Mouse (Mus musculus) layer of hippocampus, postnatal 36 days (tissue): ENCODE measurements at regions not wholly inside any gene's neighbourhood (a gene's known extent, or its start where the extent isn't known, plus 50 kb on each side); places are given as distances from the start of the nearest gene placed in this dataset.

ENCODE experiments used
- DNase-seq, 2 experiments: peaks; one replicate each; pipeline ENCODE4 v3.0.0; 2022

DNA sequence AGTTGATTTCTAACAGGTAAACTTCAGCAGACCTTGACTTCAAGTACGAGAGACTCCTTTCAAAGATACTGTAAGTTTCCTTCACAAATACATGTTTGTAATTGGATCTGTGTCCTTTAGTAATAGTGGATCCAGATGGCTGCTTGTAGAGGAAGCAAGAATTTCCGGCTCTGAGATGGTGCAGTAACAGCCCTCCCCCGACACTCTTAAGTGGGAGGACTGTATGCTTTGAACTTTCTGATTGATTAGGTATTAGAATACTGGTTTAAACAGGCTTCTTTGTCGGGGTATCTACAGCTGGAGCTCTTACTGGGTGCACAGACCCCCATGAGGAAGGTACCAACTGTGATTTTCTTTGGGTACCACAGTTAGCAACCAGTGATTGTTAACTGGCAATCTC, 355.0 kb upstream of the Cblb start:
- DNase-seq, result no peak

DNA sequence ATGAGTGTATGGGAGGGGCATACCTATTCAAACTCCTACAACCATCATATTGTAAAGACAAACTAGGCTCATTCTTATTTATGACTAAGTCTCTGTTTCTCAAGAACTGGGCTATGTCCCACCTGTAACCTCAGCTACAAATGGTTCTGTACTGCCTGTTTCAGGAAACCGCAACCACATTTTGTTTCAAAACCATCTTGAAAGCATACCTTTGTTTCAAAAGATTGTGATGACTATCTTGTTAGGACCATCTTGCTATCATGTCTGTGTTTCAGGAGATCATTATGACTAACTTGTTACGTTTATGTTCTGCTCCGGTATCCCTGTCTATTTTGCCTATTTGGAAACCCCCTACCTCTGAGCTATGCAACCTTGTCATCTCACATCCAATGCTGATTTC, 340.2 kb upstream of the Cblb start:
- no peak for DNase-seq

DNA sequence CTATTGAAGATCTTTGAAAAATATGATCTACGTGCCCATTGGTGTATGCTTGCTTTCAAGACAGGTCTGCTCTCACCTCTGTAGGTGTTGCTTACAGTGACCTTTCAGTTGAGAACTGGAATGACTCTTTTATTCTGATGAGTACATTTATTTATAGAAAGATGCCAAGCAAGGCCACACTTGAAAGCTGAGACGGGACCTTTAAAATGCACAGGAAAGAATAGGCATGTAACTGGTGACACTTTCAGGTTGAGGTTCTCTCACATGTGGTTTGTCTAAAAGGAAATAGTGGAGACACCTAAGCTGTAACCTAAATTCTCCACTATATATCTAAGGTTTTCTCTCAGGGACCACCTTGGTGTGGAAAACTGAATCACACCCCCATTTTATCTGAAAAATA, 326.0 kb upstream of the Cblb start:
- DNase-seq, result no peak

DNA sequence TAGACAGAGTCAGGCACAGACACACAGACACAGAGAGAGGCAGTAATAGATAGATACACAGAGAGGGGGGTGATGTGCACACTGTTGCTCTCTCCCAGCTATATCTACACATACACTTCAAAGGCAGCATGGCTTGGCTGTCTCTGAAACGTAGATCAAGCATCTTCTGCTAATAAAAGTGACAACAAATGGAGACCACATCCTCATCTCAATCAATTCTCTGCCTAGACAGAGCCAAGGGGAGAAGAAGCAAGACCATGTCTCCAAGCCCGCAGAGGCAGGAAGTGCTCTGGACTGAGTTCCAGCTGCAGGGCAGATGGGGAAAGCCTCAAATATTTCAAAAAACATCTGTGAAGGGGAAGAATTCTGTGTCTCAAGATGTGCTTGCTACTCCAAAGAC, 312.3 kb upstream of the Cblb start:
- no peak for DNase-seq

DNA sequence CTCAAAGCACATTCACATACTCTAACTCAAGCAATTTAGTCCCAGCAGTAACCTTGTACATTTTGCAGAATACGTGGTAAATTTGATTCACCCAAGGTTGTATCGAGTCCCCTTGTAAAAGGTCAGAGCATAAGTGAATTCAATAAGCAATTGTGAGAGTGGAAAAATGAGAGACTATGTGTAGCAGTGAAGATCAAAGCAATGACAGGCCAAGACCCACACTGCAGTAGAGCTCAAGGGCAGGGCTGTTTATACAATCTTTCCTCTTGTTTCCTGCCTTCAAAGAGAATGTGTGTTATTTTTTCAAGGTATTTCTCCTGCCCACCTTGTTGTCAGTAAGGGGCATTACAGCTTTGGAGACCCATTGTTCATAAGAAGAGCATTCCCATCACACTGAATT, 311.4 kb upstream of the Cblb start:
- DNase-seq, result no peak

DNA sequence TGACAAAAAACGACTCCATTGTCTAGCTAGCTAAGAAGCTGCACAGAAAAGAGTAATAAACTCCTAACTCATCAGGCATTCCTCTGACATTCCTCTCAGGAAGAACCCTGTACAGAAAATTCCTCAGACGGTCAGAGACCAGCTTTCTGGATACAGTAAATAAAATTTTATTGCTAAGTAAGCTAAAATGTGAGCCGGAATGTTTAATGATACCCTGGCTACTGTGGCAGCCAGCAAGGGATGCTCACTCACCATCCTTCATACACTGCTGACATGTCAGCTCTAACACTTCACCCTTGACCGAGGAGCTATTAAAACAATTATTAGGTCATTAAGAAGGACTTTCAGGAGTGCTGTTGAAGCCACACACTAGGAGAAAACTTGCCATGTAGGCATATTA, 308.3 kb upstream of the Cblb start:
- no peak for DNase-seq

DNA sequence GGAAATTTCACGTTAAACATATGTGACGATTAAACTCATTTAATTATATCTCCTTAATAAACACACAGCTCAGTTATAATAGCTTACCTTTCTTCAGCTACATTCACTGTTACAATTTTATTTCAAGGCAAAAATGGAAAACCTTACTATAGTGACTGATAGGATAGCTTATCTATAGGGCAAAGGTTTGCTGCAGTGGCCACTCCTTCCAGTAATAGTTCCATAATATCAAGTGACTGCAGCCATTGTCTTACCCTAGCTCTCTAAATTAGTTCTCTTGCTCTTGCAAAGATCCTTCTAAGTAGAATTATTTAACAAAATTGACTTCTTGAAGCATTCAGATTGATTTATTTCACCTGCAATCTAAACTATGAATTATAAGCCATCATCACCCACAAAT, 289.1 kb upstream of the Cblb start:
- DNase-seq, result no peak

DNA sequence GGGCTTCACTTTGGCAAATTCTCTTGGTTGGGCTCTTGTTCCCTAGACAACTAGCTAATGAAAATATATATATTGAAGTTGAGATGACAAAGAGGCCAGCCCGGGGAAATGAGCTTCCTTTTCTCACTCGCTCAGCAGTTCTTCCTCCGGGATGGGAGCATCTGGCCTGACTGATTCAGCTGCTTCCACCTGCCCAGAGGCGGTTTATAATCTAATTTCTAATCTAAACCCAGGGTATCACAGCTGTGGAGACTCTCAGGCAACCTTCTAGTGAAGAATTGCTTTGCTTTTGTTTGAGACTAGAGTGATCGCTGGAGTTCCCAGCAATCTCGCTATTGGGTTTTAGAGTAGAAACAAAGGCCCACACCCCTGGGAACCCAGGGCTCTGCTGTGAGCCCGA, 279.1 kb upstream of the Cblb start:
- no peak for DNase-seq

DNA sequence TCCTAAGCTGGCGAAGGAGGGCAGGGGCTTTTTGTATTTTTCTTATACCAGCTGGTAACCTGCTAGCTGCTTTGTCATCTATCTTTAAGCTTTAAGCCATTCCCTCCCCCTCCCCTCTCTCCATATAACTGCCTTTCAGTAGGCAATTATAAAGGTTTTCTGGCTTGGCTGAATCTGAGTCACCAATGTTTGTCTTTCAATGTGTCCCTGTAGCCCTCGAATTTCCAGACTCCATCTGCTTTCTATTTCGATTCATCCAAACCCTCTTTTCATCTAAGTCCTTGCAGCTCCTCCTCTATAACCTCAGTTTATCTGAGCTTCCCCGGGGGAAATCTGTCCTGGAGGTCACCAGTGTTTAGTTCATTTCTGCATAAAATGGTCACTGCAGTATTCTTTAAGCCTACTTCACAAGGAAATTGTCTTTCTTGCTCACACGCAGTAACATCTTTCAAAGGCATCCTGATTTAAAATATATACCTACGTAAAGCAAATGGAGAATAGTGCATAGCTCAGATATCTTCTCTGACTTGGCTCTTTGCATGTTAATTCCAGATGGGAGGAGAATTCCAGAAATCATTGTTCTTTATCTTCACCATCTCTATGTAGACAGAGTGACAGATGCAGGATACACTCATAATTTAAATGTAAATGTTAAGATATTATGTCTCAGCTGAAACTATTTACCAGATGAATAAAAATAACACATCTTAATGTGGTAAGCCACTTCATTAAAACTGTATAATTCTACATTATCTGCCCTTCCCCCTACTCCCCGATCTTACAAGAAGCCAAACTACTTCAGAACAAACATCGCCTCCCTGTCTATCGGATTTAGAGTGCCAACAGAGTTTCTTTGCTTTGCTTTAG, 272.4 kb upstream of the Cblb start:
- DNase-seq, result no peak

DNA sequence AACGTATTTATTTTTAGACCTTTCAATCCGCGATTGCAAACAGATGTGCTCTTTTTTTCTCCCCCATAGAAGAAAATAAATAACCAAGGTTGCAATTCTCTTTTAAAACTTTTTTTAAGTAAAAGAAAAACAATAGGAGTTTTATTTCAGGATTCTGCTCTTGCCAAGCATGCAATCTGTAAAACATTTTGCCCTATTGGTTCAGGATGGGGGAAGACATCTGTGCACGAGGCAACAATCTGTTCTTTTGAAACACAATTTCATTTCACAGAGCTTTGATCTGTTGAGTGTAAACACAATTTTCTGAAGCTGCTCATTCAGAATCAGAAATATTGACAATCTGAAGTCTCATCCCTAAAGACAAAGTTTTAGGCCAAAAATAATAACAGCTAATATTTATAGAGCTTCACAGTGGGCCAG, 271.8 kb upstream of the Cblb start:
- peak; percentile 9 to 45 for DNase-seq

DNA sequence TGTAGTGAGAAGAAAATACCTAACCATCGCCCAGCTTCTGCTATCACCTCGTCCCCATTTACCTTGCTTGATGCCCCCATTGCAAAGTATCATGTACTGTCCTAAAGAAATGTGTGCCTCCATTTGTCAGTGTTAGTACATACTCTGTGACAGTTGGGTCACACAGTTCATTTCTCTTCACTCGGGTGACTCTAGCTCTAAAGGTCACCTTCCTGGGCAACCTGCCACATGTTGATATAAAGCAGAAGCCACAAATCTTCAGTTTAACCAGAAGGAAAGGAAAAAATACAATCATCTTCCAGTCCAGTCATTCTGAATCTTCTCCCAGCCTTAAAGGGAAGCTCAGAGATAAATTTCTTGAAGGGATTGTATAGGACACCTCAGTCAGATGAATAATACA, 263.5 kb upstream of the Cblb start:
- no peak for DNase-seq

DNA sequence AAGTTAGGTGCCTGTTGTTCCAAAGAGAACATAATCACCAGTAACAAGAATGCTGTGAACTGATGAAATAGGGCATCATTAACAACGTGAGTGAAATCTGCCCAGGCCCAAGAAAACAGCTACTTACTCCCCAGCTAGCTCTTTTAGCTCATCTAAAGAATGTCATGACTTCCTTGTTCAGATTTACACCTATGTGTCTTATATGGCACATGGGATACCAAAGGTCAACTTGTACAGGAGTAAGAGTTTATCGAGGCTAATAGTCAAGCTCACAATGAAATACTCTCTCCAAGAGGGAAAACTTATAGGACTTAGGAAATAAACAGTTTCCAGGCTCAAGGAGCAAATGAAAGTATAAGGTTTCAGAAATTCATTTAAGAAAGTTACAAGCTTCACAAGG, 252.1 kb upstream of the Cblb start:
- no peak for DNase-seq

DNA sequence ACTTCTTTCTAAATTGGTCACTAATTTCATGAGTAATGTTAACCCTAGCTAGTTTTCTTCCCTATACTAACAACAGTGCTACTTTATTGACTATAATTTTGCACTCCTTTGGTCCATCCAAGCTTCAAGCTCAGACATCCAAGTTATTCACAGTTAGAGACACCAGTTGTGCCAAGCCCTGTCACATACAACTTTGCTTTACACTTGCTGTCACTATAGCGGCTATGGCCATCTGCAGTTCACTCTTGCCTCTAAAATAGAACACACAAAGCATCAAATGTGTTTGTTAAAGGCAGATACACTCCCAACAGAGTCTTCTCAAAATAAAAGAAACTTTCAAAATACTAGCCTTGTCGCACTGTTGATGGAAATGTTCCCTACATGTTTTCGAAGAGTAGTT, 236.0 kb upstream of the Cblb start:
- DNase-seq, result no peak

DNA sequence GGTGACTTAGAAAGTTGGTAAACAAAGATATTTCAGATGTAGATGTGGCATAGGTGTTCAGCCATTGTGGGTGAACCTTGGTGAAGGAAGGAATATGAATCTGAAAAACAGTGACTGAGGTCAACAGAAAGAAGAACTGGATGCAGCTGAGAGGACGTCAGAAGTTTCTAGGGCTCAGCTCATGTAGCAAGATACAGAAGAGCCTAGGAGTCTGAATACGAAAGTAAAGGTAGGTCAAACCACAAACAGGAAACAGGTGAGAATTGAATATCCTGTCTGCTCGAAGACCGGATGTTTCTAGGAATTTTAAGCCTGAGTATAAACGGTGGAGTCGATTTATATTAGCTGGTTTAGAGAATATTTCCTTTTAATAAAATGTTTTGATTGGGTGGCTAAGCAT, 223.7 kb upstream of the Cblb start:
- no peak for DNase-seq

DNA sequence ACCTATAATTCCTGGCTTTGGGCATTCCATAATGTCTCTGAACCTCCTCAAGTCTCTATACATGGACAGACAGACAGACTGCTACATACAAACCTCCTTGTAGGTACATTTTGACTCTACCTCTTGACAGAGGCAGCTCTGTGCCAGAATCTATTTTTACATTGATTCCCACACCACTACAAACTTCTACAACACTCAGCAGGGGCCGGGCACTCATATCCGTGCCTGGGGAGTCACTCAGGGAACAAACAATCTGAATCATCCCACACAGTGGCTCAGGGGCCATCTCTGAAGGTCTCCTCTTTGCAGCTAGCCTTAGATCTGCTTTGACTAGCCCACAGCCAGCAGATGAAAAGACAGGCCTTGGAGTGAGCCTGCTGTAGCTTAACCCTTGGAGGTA, 221.9 kb upstream of the Cblb start:
- no peak for DNase-seq

DNA sequence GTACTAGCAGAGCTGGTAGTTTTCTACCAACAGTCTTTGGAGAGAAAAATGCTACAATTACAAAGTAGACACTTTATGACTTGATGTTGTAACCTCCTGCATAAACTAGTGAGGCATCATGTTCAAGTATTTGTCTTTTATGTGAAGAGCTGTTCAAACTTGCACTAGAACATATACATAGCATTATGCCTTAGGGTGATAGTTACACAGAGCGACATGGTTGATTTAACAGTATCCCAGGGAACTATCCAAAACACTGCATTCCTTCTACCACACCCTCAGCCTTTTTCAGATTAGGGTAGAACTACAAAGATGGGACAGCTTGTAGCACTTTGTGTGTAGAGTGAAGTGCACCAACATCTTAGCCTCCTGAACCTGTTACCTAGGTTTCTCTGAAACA, 220.0 kb upstream of the Cblb start:
- DNase-seq, result no peak

DNA sequence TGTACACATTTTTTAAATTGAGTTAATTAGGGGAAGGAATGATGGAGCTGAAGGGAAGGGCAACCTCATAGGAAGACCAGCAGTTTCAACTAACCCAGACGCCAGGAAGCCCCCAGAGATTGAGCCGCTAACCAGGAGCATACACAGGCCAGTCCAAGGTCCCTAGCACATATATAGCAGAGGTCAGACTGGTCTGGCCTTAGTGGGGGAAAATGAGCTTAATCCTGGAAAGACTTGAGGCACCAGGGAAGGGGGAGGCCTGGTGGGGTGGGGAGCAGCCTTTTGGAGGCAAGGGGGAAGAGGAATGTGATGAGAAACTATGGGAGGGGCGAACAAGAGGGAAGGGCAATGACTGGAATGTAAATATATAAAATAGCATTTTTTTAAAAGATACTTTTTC, 188.3 kb upstream of the Cblb start:
- DNase-seq, result no peak

DNA sequence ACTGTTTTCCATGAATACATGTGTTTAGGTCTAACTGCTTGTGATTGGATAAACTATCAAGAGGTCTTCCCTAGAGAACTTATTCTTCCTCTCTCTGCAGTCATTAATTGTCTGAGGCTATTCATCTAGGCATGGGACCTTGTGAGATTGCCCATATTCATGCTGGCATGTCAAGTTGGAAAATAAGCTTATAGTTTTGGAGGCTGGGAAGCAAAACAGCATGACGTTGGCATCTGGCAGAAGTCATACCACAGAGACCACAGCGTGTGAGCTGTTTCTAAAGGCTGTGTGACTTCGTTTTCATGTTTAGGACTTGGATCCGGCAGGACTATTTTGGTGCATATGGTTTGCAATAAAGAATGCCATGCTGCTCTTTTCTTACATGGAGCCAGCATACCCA, 185.5 kb upstream of the Cblb start:
- no peak for DNase-seq

DNA sequence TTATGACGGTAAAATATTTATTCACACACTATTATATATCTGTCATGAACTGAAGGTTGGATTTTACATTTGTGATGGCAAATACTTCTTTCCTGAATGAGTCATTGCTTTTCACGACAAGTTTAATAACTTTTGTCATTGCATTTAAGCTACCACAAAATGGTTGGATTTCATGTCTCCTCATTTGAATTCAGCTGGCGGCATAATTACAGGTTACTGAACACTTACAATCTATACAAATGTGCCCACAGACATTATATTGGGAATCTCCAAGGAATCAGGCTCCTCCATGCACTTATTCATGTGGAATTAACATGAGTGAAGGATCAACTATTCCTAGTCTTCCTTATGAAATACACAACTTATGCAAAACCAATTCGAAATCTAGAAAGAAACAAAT, 150.3 kb upstream of the Cblb start:
- DNase-seq, result no peak

DNA sequence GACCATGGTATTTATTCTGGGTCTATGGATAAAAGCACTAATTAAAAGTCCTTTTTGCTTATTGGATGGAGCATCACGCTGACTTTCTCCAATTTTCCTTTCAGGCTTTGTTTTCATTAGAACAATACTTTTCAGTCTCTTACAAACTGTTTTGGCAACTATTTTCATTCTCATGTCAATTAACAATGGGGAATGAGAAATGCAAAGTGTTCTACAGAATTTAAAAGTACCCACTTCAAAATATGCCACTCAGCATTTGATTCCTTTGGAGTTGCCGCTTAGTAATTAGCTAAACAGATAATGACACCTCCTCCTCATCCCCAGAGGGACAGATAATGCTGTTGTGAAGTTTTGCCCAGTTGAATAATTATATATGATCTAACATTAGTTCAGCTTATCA, 149.9 kb upstream of the Cblb start:
- DNase-seq, result no peak

DNA sequence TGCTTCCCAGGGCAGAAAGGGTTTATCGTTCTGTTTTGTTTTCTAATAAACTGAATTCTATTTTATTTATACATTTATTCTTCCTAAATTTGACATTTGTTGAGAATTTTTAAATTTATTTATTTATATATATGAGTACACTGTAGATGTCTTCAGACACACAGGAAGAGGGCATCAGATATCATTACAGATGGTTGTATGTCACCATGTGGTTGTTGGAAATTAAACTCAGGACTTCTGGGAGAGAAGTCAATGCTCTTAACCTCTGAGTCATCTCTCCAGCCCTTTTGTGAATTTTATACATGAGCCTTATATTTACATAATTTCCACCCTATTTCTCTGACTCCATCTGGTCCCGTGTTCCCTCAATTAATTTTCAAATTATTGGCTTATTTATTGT, 147.2 kb upstream of the Cblb start:
- DNase-seq, result no peak

DNA sequence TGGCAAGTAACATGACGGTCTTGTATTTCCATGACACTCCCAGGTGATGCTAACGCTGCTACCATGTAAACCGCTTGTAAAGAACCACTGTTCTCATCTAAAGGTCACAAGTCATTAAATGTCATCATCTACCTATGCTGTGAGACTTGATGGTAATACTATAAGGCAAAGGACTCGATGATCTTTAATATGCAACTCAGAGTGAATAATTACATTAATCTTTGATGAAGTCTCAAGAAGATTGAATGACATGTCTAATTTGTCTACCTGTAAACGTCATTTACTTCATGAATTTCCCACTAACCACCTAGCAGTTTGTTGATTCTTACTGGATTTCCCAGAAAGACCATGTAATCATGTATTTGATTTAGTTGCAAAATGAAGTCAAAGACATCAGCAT, 143.5 kb upstream of the Cblb start:
- no peak for DNase-seq

DNA sequence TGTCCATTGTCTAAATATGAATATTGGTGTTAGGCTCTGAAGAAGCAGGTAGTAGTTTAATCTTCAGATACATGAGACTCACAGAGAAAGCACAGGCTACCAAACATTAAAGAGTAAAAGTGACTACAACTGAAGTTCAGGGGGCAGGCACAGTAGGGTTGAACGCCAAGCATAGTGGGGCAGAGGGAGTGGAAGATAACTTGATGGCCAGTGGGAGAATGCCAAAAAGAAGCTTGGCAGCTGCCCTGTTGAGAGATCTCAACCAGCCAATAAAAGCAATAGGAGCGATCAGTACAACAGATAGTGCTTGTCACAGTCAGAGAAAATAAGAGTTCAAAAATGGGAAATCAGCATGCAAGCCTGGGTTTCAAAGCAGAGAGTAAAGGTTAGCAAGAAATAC, 125.4 kb upstream of the Cblb start:
- DNase-seq, result no peak

DNA sequence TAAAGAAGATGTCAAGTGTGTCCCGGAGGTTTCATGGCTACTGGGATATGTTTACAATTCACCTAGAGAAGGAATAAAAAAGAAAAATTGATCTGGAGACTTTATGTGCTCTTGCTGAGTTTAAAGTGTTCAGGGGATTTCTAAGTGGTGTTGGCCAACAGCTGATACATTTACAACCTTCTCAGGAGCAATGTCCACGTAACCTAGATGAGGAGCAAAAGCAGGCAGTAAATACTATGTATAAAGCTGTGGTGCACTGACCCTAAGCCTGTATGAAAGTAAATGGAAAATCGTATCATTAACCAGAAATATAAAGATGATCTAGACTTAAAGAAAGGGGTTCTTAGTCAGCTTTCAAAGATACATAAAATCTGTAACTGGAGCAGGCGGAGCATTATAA, 124.3 kb upstream of the Cblb start:
- DNase-seq, result no peak

DNA sequence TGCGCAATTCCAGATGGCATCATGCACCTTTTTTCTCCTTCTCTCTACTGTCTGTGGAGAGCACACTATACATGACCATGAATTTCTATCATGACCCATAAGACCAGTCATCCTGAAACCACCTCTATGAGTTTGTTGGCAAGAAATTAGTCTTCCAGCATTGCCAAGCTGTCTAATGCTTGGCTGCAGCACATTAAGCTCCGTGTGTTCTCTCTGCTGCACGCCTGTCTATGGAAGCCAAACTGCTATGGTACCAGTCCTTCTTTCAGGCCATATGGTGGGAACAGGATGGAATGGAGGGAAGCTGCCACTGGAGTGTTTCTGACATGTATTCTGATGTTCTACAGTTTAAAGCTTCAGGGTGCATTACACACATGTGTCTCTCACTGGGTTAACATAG, 121.0 kb upstream of the Cblb start:
- DNase-seq, result peak; percentile 31 to 38
